Mouse (Mus musculus) midbrain, embryonic 15.5 days (tissue): Measurements from ENCODE around the gene Nfe2l1. TPM values are rescaled to one million over a fixed set of nuclear protein-coding genes. Genes with fewer than 3 reads are reported as not detected.
A peak's percentile ranks its signal among the peaks of the same experiment; 100 is the strongest.

Experiments used
- ATAC-seq: fragments of 200-750 bp; cut with Nextera tagmentation; replicated peaks from 2 replicates; pipeline ENCODE4 v1.8.0; 2017; ENCODE audit warnings: moderate TSS enrichment
- H3K27ac ChIP-seq: fragments of 300-500 bp; sonication (generic); 2 replicates; pipeline ENCODE4 v1.5.1; 2015; ENCODE audit warnings: mild to moderate bottlenecking, inconsistent platforms
- H3K27me3 ChIP-seq: fragments of 300-500 bp; sonication (generic); replicated peaks from 2 replicates; pipeline ENCODE4 v1.6.1; 2015; ENCODE audit warnings: inconsistent platforms
- H3K36me3 ChIP-seq: fragments of 300-500 bp; sonication (generic); replicated peaks from 2 replicates; pipeline ENCODE4 v1.6.1; 2015; ENCODE audit warnings: inconsistent platforms
- H3K4me1 ChIP-seq: fragments of 300-500 bp; sonication (generic); 2 replicates; pipeline ENCODE4 v1.6.1; 2015; ENCODE audit warnings: inconsistent platforms
- H3K4me2 ChIP-seq: fragments of 300-500 bp; sonication (generic); 2 replicates; pipeline ENCODE4 v1.6.1; 2015; ENCODE audit warnings: inconsistent platforms, mild to moderate bottlenecking, moderate library complexity
- H3K4me3 ChIP-seq: fragments of 300-500 bp; sonication (generic); 2 replicates; pipeline ENCODE4 v1.5.1; 2015; ENCODE audit warnings: mild to moderate bottlenecking, inconsistent platforms
- H3K9ac ChIP-seq: fragments of 300-500 bp; sonication (generic); 2 replicates; pipeline ENCODE4 v1.6.1; 2015; ENCODE audit warnings: mild to moderate bottlenecking, inconsistent platforms
- H3K9me3 ChIP-seq: fragments of 300-500 bp; sonication (generic); 2 replicates; pipeline ENCODE4 v1.6.1; 2016; ENCODE audit warnings: inconsistent platforms
- WGBS: fragments of 180-500 bp; shearing (Covaris S2); methylation state at CpG from one replicate; pipeline ENCODE4 v1.1.7; 2015; ENCODE audit warnings: mixed read lengths; 5-methylcytosine and 5-hydroxymethylcytosine counted together
- polyA plus RNA-seq: library from polyadenylated mRNA; unstranded; fragments of >200 nt; fragmentation: Nextera tagmentation; extraction: Ambion mirVana; gene quantifications from 2 replicates; pipeline ENCODE4 v1.2.1, GENCODE M21; 2015

Nfe2l1 gene
- polyA plus RNA-seq: 80.9 and 81.2 TPM in 2 replicates

- peak within 1 kb of the TSS; percentile 98 for H3K4me3 ChIP-seq
- under 1% methylated on average over 51 of the region's 51 CpGs for WGBS
- ATAC-seq: peak; percentile 100
- peak within 1 kb of the TSS; percentile 88 for H3K4me2 ChIP-seq
- peaks cover 4% of the 10 kb centered on the region for H3K36me3 ChIP-seq
- no peaks in the 10 kb centered on the region for H3K27me3 ChIP-seq
- peak within 1 kb of the TSS; percentile 96 for H3K27ac ChIP-seq
- peaks cover 46% of the 10 kb centered on the region for H3K4me1 ChIP-seq
- H3K9ac ChIP-seq: peak within 1 kb of the TSS; percentile 80
- H3K9me3 ChIP-seq: no peaks in the 10 kb centered on the region
Observed at GRCm38 (mm10) chr11:96829813-96830538, at the start of gene Nfe2l1. Gene Nfe2l1 (minus strand): TSS chr11:96829968.

GRCm38 (mm10) chr11:96879359-96879758 lies 49.6 kb upstream of the Nfe2l1 start:
- Histone ChIP-seq H3K9me3 (no peaks in the 10 kb centered on the region), H3K27ac (peak overlapping the region; percentile 53), H3K36me3 (no peaks in the 10 kb centered on the region), H3K9ac (no peak overlapping the region), H3K4me1 (peaks cover 52% of the 10 kb centered on the region), H3K4me2 (no peak overlapping the region), H3K27me3 (no peaks in the 10 kb centered on the region), H3K4me3 (no peak overlapping the region)
- no peak for ATAC-seq
- 7% methylated on average over 7 of the region's 7 CpGs for WGBS

- Histone ChIP-seq H3K4me3 (no peak overlapping the region), H3K36me3 (no peaks in the 10 kb centered on the region), H3K9me3 (no peaks in the 10 kb centered on the region), H3K4me1 (peaks cover 58% of the 10 kb centered on the region), H3K9ac (no peak overlapping the region), H3K27me3 (no peaks in the 10 kb centered on the region), H3K27ac (peak overlapping the region; percentile 53), H3K4me2 (no peak overlapping the region)
- no peak for ATAC-seq
- 24% methylated on average over 3 of the region's 3 CpGs for WGBS
Observed at GRCm38 (mm10) chr11:96878715-96879114, 48.9 kb upstream of the Nfe2l1 start.

- 27% methylated on average over 4 of the region's 4 CpGs for WGBS
- Histone ChIP-seq H3K36me3 (no peaks in the 10 kb centered on the region), H3K9me3 (no peaks in the 10 kb centered on the region), H3K27me3 (no peaks in the 10 kb centered on the region), H3K4me1 (peaks cover 75% of the 10 kb centered on the region), H3K4me2 (0 out of 2 replicates have a peak overlapping the region, but pooled peaks have one; percentile 57), H3K9ac (peak overlapping the region; percentile 30; the same call in 1 of the 2 replicates), H3K4me3 (no peak overlapping the region), H3K27ac (peak overlapping the region; percentile 99)
- no peak for ATAC-seq
Observed at GRCm38 (mm10) chr11:96877071-96877470, 47.3 kb upstream of the Nfe2l1 start.

GRCm38 (mm10) chr11:96876300-96877040 lies 46.7 kb upstream of the Nfe2l1 start:
- Histone ChIP-seq H3K9ac (peak overlapping the region; percentile 30), H3K4me3 (peak overlapping the region; percentile 29), H3K27ac (peak overlapping the region; percentile 99), H3K9me3 (no peaks in the 10 kb centered on the region), H3K4me1 (peaks cover 75% of the 10 kb centered on the region), H3K27me3 (no peaks in the 10 kb centered on the region), H3K36me3 (no peaks in the 10 kb centered on the region), H3K4me2 (peak overlapping the region; percentile 57)
- ATAC-seq: peak; percentile 79
- 2% methylated on average over 13 of the region's 13 CpGs for WGBS

- H3K4me2 ChIP-seq: peak overlapping the region; percentile 57
Observed at GRCm38 (mm10) chr11:96875745-96876144, 46.0 kb upstream of the Nfe2l1 start.

GRCm38 (mm10) chr11:96875270-96875669 lies 45.5 kb upstream of the Nfe2l1 start:
- no peaks in the 10 kb centered on the region for H3K27me3 ChIP-seq
- H3K9me3 ChIP-seq: no peaks in the 10 kb centered on the region
- ATAC-seq: no peak
- H3K9ac ChIP-seq: no peak overlapping the region
- H3K36me3 ChIP-seq: no peaks in the 10 kb centered on the region
- whole genome bisulfite sequencing: 12% methylated on average over 4 of the region's 4 CpGs
- peak overlapping the region; percentile 29; the same call in 1 of the 2 replicates for H3K4me3 ChIP-seq
- peaks cover 75% of the 10 kb centered on the region for H3K4me1 ChIP-seq
- H3K27ac ChIP-seq: peak overlapping the region; percentile 99
- H3K4me2 ChIP-seq: peak overlapping the region; percentile 57

More at GRCm38 (mm10) chr11:96875745-96876144, 46.0 kb upstream of the Nfe2l1 start:
- peak overlapping the region; percentile 29 for H3K4me3 ChIP-seq
- H3K27ac ChIP-seq: peak overlapping the region; percentile 99
- H3K27me3 ChIP-seq: no peaks in the 10 kb centered on the region
- no peaks in the 10 kb centered on the region for H3K36me3 ChIP-seq
- no peak overlapping the region for H3K9ac ChIP-seq
- 0% methylated on average over 29 of the region's 35 CpGs for whole genome bisulfite sequencing
- peaks cover 75% of the 10 kb centered on the region for H3K4me1 ChIP-seq
- ATAC-seq: peak; percentile 90
- no peaks in the 10 kb centered on the region for H3K9me3 ChIP-seq

GRCm38 (mm10) chr11:96873601-96874140 lies 43.9 kb upstream of the Nfe2l1 start:
- Histone ChIP-seq H3K36me3 (no peaks in the 10 kb centered on the region), H3K27ac (peak overlapping the region; percentile 99), H3K4me1 (peaks cover 65% of the 10 kb centered on the region), H3K9ac (peak overlapping the region; percentile 10; the same call in 1 of the 2 replicates), H3K4me3 (no peak overlapping the region), H3K9me3 (no peaks in the 10 kb centered on the region), H3K4me2 (0 out of 2 replicates have a peak overlapping the region, but pooled peaks have one; percentile 0), H3K27me3 (no peaks in the 10 kb centered on the region)
- no peak for ATAC-seq
- WGBS: 4% methylated on average over 11 of the region's 11 CpGs

- 2% methylated on average over 24 of the region's 24 CpGs for WGBS
- ATAC-seq: peak; percentile 3; the same call in 1 of the 2 replicates
- H3K4me3 ChIP-seq: no peak overlapping the region
- H3K9me3 ChIP-seq: no peaks in the 10 kb centered on the region
- peak overlapping the region; percentile 11; the same call in 1 of the 2 replicates for H3K9ac ChIP-seq
- no peaks in the 10 kb centered on the region for H3K36me3 ChIP-seq
- H3K4me1 ChIP-seq: peaks cover 56% of the 10 kb centered on the region
- peak overlapping the region; percentile 30 for H3K4me2 ChIP-seq
- no peaks in the 10 kb centered on the region for H3K27me3 ChIP-seq
- H3K27ac ChIP-seq: peak overlapping the region; percentile 99
Observed at GRCm38 (mm10) chr11:96872441-96873379, 42.9 kb upstream of the Nfe2l1 start.

GRCm38 (mm10) chr11:96867149-96867548 lies 37.4 kb upstream of the Nfe2l1 start:
- no peak overlapping the region for H3K9ac ChIP-seq
- no peaks in the 10 kb centered on the region for H3K9me3 ChIP-seq
- no peak overlapping the region for H3K27ac ChIP-seq
- peaks cover 19% of the 10 kb centered on the region for H3K4me1 ChIP-seq
- ATAC-seq: 0 out of 2 replicates have a peak, but pooled peaks have one; percentile 28
- no peak overlapping the region for H3K4me3 ChIP-seq
- no peak overlapping the region for H3K4me2 ChIP-seq
- no peaks in the 10 kb centered on the region for H3K36me3 ChIP-seq
- H3K27me3 ChIP-seq: no peaks in the 10 kb centered on the region
- WGBS: 6% methylated on average over 5 of the region's 5 CpGs

GRCm38 (mm10) chr11:96863206-96863995 lies 33.6 kb upstream of the Nfe2l1 start:
- Histone ChIP-seq H3K9me3 (no peaks in the 10 kb centered on the region), H3K9ac (no peak overlapping the region), H3K4me1 (peaks cover 30% of the 10 kb centered on the region), H3K27ac (no peak overlapping the region), H3K27me3 (no peaks in the 10 kb centered on the region), H3K4me3 (no peak overlapping the region), H3K36me3 (no peaks in the 10 kb centered on the region), H3K4me2 (peak overlapping the region; percentile 31)
- WGBS: 17% methylated on average over 25 of the region's 26 CpGs
- ATAC-seq: no peak
